Mouse (Mus musculus): ENCODE measurements around the gene Dchs2.

DNA sequence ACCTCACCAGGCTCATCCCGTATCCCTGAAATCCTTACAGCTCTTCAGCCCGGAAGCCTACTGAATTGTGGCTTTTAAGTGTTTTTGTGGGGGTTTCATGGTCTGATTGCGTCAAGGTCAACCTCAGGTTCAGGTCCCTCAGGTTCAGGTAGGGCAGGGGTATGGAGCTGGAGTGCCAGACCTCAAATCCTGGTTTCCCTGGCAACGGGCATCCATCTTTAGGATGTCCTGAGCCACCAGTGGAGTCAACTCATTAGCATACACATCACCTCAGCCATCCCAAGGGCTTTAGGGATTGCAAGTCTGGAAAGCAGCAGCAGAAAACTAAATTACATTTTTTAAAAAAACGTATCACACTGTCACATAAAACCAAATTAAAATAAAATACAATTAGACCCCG lies 28.1 kb upstream of the Dchs2 start:
- no peak for TF ChIP-seq CTCF (IDR thresholded peaks at IDR 0.05; ENCODE audit: control insufficient read depth, insufficient read depth, low read length)
- TF ChIP-seq POLR2A (IDR thresholded peaks at IDR 0.05; ENCODE audit: borderline replicate concordance, control insufficient read depth, low read depth, low read length), result no peak
